Mouse (Mus musculus): ENCODE measurements around the gene Rtn4. TPM values are rescaled to one million over a fixed set of nuclear protein-coding genes. Genes with fewer than 3 reads are reported as not detected.
"Not testable (repeated sequence)": the region's sequence is repeated elsewhere in the genome, so short reads cannot be mapped to it uniquely, and the experiment has no call there.

Rtn4 gene
- polyA plus RNA-seq, 1 experiment from 2014 or later = 63.7 TPM

DNA sequence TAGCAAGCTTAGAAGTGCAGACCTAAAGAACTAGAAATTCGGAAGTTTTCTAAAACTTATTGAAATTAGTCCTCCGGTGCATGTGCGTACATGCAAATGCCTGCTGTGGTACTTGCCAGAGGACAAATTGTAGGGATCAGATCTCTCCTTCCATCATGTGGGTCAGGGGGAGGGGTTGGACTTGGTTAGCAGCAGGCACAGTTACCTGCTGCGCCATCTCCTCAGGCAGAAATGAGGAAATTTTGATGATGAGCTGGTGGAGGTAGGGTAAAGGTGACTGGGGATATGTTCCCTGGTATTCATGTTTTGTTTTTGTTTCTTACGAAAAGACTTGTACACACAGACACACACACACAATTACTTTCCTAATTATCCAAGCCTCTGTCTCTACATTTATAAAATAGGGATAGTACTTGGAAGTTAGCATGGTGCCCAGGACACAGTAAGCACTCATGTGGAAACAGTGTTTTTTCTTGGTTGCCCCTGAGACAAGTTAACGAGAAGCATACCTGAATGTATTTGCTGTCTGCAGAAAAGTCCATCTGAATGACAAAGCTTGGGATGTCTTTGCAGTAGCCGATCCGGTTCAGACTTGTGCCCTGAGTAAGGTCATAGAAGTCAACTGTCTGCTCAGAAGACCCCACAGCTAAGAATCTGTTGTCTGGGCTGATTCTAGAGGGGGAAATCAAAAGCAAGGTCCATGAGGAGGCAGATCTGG, 56.2 kb downstream of the Rtn4 start:
- WGBS = 90% methylated on average over 8 of the region's 8 CpGs
- ATAC-seq (ENCODE audit: insufficient read depth, low FRiP score, low read depth) = no peak
- Histone ChIP-seq H3K9me3 (no peaks in the 10 kb centered on the region), H3K9ac (no peak overlapping the region), H3K4me1 (no peaks in the 10 kb centered on the region), H3K27me3 (replicated peaks) (no peaks in the 10 kb centered on the region), H3K36me3 (peaks cover 15% of the 10 kb centered on the region; the same call in 1 of the 2 replicates), H3K4me2 (no peak overlapping the region), H3K27ac (no peak overlapping the region), H3K4me3 (replicated peaks) (no peak overlapping the region)

GRCm38 (mm10) chr11:29749468-29749829, 56.7 kb downstream of the Rtn4 start:
- Histone ChIP-seq H3K9me3 (no peaks in the 10 kb centered on the region), H3K36me3 (peaks cover 15% of the 10 kb centered on the region; the same call in 1 of the 2 replicates), H3K9ac (no peak overlapping the region), H3K4me2 (no peak overlapping the region), H3K27ac (no peak overlapping the region), H3K4me1 (no peaks in the 10 kb centered on the region), H3K27me3 (replicated peaks) (no peaks in the 10 kb centered on the region), H3K4me3 (replicated peaks) (no peak overlapping the region)
- WGBS = 92% methylated on average over 1 of the region's 1 CpGs
- ATAC-seq (ENCODE audit: insufficient read depth, low FRiP score, low read depth) = no peak

DNA sequence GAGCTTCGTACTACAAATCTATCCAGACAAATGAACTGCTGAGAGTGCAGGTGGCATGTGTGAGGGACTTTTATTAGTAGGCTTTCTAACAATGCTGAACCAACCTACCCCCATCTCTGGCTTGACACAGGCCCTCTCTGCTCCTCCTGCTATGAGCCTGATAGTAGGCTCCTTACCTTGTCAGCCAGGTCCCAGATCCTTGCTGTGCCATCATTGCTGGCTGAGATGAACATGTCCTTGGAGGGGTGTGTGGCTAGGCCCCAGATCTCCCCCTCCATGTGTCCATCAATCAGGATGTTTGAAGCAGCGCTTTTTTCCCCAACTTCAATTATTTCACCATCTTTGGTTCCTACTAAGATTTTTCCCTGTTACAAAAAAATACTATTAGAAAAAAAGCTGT, 58.3 kb downstream of the Rtn4 start:
- Histone ChIP-seq H3K36me3 (peaks cover 14% of the 10 kb centered on the region; the same call in 1 of the 2 replicates), H3K4me1 (no peaks in the 10 kb centered on the region)
- 84% methylated on average over 2 of the region's 2 CpGs for WGBS

DNA sequence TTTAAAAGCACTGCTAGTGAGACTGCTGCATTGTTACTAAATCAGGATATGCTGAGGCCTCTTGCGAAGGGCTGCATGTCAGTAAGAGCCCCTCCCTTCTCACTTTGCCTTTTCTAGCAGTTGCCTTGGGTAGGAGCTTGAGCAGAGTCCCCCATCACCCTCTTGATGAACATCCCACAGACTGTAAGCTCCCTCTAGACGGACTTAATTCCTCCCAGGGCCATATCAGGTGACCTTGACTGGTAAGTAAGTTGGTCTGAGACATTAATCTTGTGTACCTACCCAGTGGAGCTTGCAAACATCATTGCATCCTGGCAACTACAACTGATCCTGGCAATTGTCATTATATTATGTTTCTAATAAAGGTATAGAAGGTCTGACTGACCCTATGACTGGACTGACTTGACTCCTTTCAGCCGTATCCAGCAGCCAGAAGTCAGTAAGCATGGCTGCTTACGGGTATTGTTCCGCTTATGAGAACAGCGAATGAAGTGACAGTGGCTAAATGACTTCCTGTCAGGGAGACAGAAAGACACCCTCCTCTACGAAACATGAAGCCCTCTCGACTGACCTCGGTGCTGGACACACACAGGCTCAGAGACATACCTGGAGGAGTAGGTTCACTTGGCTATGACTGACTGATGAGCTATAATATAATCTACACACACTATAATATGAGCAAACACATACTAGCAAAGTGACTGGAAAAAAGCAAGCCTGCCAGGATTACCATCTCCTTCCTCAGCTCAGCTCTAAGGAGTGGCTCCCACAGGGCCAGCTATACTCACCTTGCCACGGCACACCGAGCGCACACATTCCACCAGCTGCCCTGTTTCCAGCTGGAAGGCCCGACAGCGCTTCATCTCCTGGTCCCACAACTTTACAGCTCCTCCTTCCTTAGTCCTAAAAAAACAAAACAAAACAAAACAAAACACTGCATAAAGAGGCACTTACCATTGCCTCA, 59.2 kb downstream of the Rtn4 start:
- no peaks in the 10 kb centered on the region for H3K4me1 ChIP-seq
- no peak overlapping the region for H3K4me3 ChIP-seq (replicated peaks)
- H3K9ac ChIP-seq = no peak overlapping the region
- no peaks in the 10 kb centered on the region for H3K9me3 ChIP-seq
- H3K4me2 ChIP-seq = no peak overlapping the region
- H3K27me3 ChIP-seq (replicated peaks) = no peaks in the 10 kb centered on the region
- no peak for ATAC-seq (ENCODE audit: insufficient read depth, low FRiP score, low read depth)
- 84% methylated on average over 14 of the region's 14 CpGs for WGBS
- H3K27ac ChIP-seq = no peak overlapping the region
- H3K36me3 ChIP-seq = 0 out of 2 replicates have a peak, but pooled peaks cover 4% of the 10 kb centered on the region

More for the DNA sequence above, 58.3 kb downstream of the Rtn4 start:
- no peak for ATAC-seq (ENCODE audit: insufficient read depth, low FRiP score, low read depth)
- H3K4me3 ChIP-seq (replicated peaks) = no peak overlapping the region
- H3K4me2 ChIP-seq = no peak overlapping the region
- no peaks in the 10 kb centered on the region for H3K27me3 ChIP-seq (replicated peaks)
- no peak overlapping the region for H3K27ac ChIP-seq
- H3K9me3 ChIP-seq = no peaks in the 10 kb centered on the region
- H3K9ac ChIP-seq = no peak overlapping the region

DNA sequence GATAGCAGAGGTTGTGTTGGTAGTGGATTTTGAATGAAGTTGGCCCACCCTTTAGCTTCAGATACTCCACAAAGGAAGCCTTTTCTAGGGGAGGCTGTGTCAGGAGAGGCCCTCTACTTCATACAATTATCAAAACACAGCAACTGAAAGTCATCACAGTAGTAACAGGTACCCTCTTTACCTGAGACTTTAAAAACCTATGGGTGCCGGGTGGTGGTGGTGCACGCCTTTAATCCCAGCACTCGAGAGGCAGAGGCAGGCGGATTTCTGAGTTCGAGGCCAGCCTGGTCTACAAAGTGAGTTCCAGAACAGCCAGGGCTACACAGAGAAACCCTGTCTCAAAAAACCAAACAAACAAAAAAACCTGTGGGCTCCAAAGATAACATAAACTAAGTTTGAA, 63.3 kb downstream of the Rtn4 start:
- not testable (repeated sequence) for H3K4me1 ChIP-seq; H3K9me3 ChIP-seq; H3K36me3 ChIP-seq; H3K27me3 ChIP-seq (replicated peaks); H3K4me3 ChIP-seq (replicated peaks); H3K9ac ChIP-seq; H3K4me2 ChIP-seq; ATAC-seq (ENCODE audit: insufficient read depth, low FRiP score, low read depth); H3K27ac ChIP-seq
- WGBS = 90% methylated on average over 5 of the region's 5 CpGs

GRCm38 (mm10) chr11:29758617-29759016, 65.9 kb downstream of the Rtn4 start:
- WGBS = 83% methylated on average over 5 of the region's 5 CpGs

GRCm38 (mm10) chr11:29761387-29761786, 68.6 kb downstream of the Rtn4 start:
- 91% methylated on average over 9 of the region's 9 CpGs for WGBS
- Histone ChIP-seq H3K4me2 (no peak overlapping the region), H3K9me3 (no peaks in the 10 kb centered on the region), H3K27ac (no peak overlapping the region), H3K4me1 (no peaks in the 10 kb centered on the region), H3K9ac (no peak overlapping the region), H3K36me3 (no peaks in the 10 kb centered on the region), H3K27me3 (replicated peaks) (no peaks in the 10 kb centered on the region), H3K4me3 (replicated peaks) (no peak overlapping the region)
- no peak for ATAC-seq (ENCODE audit: insufficient read depth, low FRiP score, low read depth)

More at GRCm38 (mm10) chr11:29758617-29759016, 65.9 kb downstream of the Rtn4 start:
- no peak; the same call in 1 of the 2 replicates for ATAC-seq (ENCODE audit: insufficient read depth, low FRiP score, low read depth)
- no peaks in the 10 kb centered on the region for H3K9me3 ChIP-seq
- no peaks in the 10 kb centered on the region for H3K36me3 ChIP-seq
- no peaks in the 10 kb centered on the region for H3K4me1 ChIP-seq
- no peak overlapping the region for H3K4me3 ChIP-seq (replicated peaks)
- H3K27me3 ChIP-seq (replicated peaks) = no peaks in the 10 kb centered on the region
- no peak overlapping the region for H3K4me2 ChIP-seq
- H3K9ac ChIP-seq = no peak overlapping the region
- no peak overlapping the region for H3K27ac ChIP-seq

DNA sequence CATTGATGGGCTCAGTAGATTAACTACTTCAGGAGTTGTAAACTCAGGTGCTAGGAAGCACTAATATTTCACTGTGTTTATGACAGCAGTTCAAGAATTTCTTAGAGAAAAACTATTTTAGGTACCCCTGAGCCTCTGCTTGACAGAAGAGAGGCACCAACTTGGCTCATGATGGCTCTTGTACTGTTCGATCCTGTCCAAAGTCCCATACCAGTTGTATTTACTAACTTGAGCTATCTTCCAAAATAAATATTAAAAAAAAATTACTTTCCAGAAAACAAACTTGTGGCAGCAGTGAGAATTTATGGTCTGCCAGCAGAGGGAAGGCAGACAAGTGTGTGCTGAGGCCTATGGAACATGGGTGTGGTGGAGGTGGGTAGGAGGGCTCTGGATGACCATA, 70.0 kb downstream of the Rtn4 start:
- no peaks in the 10 kb centered on the region for H3K9me3 ChIP-seq
- 80% methylated on average over 1 of the region's 1 CpGs for WGBS
- no peak for ATAC-seq (ENCODE audit: insufficient read depth, low FRiP score, low read depth)
- H3K4me3 ChIP-seq (replicated peaks) = no peak overlapping the region
- H3K27ac ChIP-seq = no peak overlapping the region
- H3K36me3 ChIP-seq = no peaks in the 10 kb centered on the region
- H3K4me2 ChIP-seq = no peak overlapping the region
- H3K4me1 ChIP-seq = no peaks in the 10 kb centered on the region
- H3K9ac ChIP-seq = no peak overlapping the region
- no peaks in the 10 kb centered on the region for H3K27me3 ChIP-seq (replicated peaks)

DNA sequence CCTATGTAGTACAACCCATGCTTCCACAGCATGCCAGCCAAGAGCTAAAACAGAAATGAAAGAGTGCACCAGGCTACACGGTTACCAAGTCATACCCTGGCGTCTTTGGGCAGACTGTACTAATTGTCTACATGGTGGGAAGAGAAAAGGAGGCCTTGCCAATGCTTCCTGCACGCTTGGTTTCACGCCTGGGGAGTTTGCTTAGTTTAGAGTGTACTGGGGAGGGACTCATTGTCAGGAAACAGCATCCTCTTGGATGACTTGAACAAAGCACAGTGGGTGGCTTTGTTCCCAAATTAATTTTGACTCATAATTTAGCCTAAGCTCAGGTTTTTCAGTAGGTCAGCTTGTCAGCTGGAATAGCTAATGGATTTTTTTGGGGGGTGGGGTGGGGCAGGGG, 72.3 kb downstream of the Rtn4 start:
- H3K4me2 ChIP-seq = no peak overlapping the region
- no peak overlapping the region for H3K4me3 ChIP-seq (replicated peaks)
- WGBS = 78% methylated on average over 4 of the region's 4 CpGs
- no peak for ATAC-seq (ENCODE audit: insufficient read depth, low FRiP score, low read depth)
- H3K4me1 ChIP-seq = no peaks in the 10 kb centered on the region
- no peaks in the 10 kb centered on the region for H3K9me3 ChIP-seq
- no peak overlapping the region for H3K27ac ChIP-seq
- H3K27me3 ChIP-seq (replicated peaks) = no peaks in the 10 kb centered on the region
- H3K36me3 ChIP-seq = no peaks in the 10 kb centered on the region
- H3K9ac ChIP-seq = no peak overlapping the region

DNA sequence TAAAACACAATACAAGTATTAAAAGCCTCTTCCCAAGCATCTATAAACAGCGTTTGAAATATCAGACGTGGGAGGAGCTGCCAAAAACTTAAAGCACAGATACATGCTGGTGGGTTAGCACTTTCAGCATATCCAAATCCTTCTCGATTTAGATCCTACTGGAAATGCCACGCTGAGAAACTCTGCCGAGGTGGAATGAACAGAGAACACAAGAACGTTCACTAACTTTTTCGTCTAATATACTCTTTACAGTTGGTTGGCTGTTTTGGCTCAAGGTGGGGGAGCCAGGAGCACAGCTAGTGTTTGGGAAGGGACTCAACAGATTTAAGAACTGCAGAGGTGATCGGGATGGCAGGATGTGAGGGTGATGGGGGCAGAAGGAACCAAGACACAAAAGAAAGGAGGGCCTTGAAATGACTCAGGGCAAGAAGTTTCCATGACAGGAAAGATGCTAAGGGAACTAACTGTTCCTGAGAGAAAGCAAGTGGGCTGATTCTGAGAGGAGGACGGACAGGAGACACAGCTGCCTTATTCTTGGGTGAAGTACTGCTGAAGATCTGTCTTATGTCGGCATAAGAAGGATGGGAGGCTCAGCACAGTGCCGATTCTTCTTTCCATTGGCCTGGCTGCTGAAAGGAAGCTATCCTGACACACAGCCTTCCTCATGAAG, 73.7 kb downstream of the Rtn4 start:
- no peaks in the 10 kb centered on the region for H3K4me1 ChIP-seq
- H3K27ac ChIP-seq = no peak overlapping the region
- H3K9ac ChIP-seq = no peak overlapping the region
- no peak for ATAC-seq (ENCODE audit: insufficient read depth, low FRiP score, low read depth)
- H3K36me3 ChIP-seq = no peaks in the 10 kb centered on the region
- H3K4me2 ChIP-seq = no peak overlapping the region
- no peak overlapping the region for H3K4me3 ChIP-seq (replicated peaks)
- H3K9me3 ChIP-seq = no peaks in the 10 kb centered on the region
- no peaks in the 10 kb centered on the region for H3K27me3 ChIP-seq (replicated peaks)
- WGBS = 74% methylated on average over 11 of the region's 11 CpGs

DNA sequence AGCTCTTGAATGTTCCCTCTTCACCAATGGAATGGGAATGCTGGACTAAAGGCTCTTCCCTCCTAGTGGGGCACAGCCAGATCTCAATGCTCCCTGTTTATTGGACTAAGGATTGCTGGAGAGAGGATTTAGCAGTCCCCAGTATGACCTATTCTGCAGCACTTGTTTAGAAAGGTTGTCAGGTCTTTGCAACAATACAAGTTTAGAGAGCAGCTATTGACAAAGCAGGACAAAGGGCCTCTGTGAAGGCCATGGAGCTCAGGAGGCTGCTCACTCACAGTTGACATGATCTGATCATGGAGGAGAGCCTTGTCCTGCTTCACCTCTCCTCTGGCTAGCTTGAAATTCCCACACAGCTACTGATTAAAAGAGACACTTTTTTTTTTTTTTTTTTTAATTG, 75.8 kb downstream of the Rtn4 start:
- no peak for ATAC-seq (ENCODE audit: insufficient read depth, low FRiP score, low read depth)
- no peaks in the 10 kb centered on the region for H3K4me1 ChIP-seq
- H3K4me3 ChIP-seq (replicated peaks) = no peak overlapping the region
- H3K36me3 ChIP-seq = no peaks in the 10 kb centered on the region
- no peak overlapping the region for H3K27ac ChIP-seq
- H3K27me3 ChIP-seq (replicated peaks) = no peaks in the 10 kb centered on the region
- no peak overlapping the region for H3K4me2 ChIP-seq
- no peaks in the 10 kb centered on the region for H3K9me3 ChIP-seq
- H3K9ac ChIP-seq = no peak overlapping the region
